Mouse (Mus musculus): ENCODE measurements around the gene Prkar1b. TPM values are rescaled to one million over a fixed set of nuclear protein-coding genes. Genes with fewer than 3 reads are reported as not detected.

The Prkar1b gene
- polyA plus RNA-seq, 1 experiment from 2014 or later = 3.9 TPM

DNA sequence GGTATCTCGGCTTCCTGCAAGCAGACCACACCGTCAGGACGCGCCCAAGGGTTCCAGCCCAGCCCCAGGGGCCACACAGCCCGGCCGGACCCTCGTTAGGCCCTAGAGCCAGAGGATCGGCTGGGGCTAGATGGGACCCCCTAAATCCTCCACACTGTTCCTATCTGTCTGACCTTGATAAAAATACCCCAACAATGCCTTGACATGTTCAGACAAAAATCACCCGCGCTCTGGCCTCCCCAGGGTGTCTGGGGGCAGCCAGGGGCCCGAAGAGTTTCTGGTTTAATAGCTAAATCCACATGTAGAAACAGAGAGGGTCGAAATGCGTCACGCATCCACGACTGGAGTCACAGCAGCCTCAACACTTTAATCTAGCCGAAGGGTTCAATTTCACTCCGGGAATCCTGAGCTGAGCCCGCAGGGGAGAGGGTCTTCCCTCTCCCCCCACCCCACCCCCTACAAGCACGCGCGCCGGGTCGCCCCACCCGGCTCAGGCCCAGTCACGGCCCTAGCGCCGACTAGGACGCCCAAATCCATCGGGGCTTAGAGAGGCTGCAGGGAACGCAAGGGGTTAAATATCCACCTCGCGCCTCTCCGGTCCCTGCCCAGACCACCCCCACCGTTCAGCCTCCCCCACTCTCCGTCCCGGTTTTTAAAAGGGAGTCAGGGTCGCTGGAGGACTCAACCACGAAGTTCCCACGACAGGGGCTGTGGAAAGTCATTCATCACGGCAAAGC, 156.3 kb downstream of the Prkar1b start:
- Histone ChIP-seq H3K27me3 (replicated peaks) (peaks cover 96% of the 10 kb centered on the region), H3K36me3 (no peaks in the 10 kb centered on the region), H3K4me1 (peaks cover 24% of the 10 kb centered on the region), H3K9ac (peak overlapping the region; percentile 22; the same call in 1 of the 2 replicates), H3K27ac (no peak overlapping the region), H3K4me2 (peak overlapping the region; percentile 72), H3K4me3 (peak overlapping the region; percentile 57), H3K9me3 (replicated peaks) (no peaks in the 10 kb centered on the region)
- 2% methylated on average over 40 of the region's 40 CpGs for WGBS (ENCODE audit: insufficient replicate concordance)
- ATAC-seq = no peak

DNA sequence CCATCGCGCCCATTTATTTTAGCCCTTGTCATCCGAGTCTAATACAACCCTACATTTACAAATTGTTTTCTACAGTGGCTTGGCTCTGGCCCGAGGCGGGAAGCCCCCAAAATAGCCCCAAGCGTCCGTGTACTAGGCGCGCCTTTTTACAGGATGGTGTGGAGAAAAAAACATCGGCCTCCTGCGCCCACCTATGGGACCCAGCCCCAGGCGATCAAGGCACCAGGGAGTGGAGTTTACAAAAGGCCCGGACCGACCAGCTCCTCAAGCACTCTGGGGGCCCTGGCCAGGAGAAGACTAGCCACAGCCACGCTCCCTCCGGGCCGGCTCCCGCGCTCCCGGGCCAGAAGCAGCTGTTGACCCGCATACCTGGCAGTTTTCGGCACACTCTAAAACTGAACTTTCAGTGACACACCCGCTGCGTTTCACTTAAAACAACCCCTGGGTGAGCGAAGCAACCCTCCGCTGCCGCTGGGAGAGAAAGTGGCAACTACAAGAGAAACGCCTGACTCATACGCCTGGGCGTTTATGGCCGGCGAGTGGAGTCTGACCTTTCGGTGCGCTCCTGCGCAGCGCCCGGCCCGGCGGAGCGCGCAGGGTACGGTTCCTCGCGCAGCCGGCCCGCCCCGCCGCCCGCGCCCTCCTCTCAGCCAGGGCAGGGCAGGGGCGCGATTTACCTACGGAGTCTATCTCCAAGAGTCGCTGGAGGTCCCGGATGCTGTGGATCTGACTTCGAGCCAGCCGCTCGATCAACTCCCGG, 157.0 kb downstream of the Prkar1b start:
- H3K9me3 ChIP-seq (replicated peaks) = no peaks in the 10 kb centered on the region
- peak overlapping the region; percentile 57 for H3K4me3 ChIP-seq
- no peak for ATAC-seq
- peak overlapping the region; percentile 72 for H3K4me2 ChIP-seq
- no peaks in the 10 kb centered on the region for H3K36me3 ChIP-seq
- H3K4me1 ChIP-seq = peaks cover 19% of the 10 kb centered on the region
- no peak overlapping the region for H3K27ac ChIP-seq
- 2% methylated on average over 59 of the region's 59 CpGs for WGBS (ENCODE audit: insufficient replicate concordance)
- no peak overlapping the region for H3K9ac ChIP-seq
- peaks cover 96% of the 10 kb centered on the region for H3K27me3 ChIP-seq (replicated peaks)

DNA sequence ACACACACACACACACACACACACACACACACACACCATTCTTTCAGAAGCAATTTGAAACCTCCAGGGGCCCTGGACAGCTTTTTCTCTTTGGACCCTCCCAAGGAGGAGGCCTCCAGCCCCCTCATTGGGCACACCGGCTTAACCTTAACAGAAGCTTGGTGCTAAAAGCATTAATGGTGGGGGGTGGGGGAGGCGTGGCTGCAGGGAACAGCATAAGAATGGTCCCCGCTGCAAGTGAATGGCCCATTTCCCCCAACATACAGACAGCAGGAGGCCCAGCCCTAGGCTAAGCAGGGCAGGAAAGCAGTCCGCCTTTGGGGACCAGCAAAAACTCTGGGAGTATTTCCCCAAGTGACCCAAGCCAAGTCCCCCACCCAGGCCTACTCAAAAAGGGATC, 158.1 kb downstream of the Prkar1b start:
- Histone ChIP-seq H3K4me2 (no peak overlapping the region), H3K36me3 (no peaks in the 10 kb centered on the region), H3K4me1 (peaks cover 12% of the 10 kb centered on the region; the same call in 1 of the 2 replicates), H3K9ac (no peak overlapping the region), H3K27ac (no peak overlapping the region), H3K9me3 (replicated peaks) (no peaks in the 10 kb centered on the region), H3K4me3 (no peak overlapping the region), H3K27me3 (replicated peaks) (peaks cover 91% of the 10 kb centered on the region)
- 32% methylated on average over 4 of the region's 4 CpGs for WGBS (ENCODE audit: insufficient replicate concordance)
- no peak for ATAC-seq

DNA sequence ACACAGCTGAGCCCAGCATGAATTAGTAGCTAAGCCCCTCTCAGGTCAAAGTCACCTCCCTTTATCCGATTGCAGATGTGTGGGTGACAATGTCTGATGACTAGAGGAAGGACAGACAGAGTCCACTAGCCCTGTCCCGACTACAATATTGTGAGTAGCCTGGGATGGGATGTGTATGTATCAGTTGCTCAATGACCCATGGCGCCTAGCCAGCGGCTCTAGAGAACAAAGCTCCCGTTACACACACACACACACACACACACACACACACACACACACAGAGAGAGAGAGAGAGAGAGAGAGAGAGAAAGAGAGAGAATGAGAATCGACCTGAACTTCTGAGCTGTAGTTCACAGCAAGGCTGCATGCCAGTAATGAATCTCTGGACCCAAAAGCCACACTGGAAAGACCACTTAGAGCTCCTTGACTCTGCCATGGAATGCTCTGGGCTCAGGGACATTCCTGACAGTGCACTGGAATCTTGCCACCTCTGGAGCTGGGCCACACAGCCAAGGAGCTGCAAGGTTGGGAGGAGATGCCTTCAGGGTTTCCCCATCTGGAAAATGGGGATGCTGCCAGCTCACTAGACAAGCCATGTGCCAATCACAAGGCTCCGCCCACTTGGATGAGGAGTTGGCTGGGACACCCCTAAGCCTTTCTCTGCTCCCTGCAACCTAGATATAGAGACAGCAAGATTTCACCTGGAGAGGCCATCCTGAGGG, 159.0 kb downstream of the Prkar1b start:
- Histone ChIP-seq H3K4me2 (no peak overlapping the region), H3K4me1 (peaks cover 12% of the 10 kb centered on the region; the same call in 1 of the 2 replicates), H3K9ac (no peak overlapping the region), H3K4me3 (no peak overlapping the region), H3K27ac (no peak overlapping the region), H3K9me3 (replicated peaks) (no peaks in the 10 kb centered on the region), H3K36me3 (no peaks in the 10 kb centered on the region), H3K27me3 (replicated peaks) (peaks cover 82% of the 10 kb centered on the region)
- WGBS (ENCODE audit: insufficient replicate concordance) = 56% methylated on average over 7 of the region's 7 CpGs
- no peak for ATAC-seq

DNA sequence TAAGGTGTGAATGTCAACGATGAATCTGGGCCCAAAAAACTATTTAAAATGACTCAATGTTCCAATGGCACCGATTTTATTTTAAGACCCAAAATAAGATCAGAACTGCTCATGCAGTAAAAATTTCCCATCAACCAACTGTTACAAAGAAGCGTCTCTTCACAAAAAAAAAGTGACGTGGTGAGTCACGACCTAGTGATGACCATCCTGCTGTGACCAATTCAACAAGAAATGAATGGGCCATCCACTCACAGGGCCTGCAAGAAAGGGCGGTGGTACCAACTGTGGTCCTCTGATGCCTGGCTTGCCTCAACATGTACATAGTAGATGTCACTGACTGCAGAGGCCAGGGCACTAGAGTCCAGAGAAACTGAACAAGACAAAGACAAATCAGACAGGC, 160.2 kb downstream of the Prkar1b start:
- no peak overlapping the region for H3K4me2 ChIP-seq
- H3K27me3 ChIP-seq (replicated peaks) = peaks cover 70% of the 10 kb centered on the region
- H3K9me3 ChIP-seq (replicated peaks) = no peaks in the 10 kb centered on the region
- peaks cover 12% of the 10 kb centered on the region; the same call in 1 of the 2 replicates for H3K4me1 ChIP-seq
- 69% methylated on average over 6 of the region's 6 CpGs for WGBS (ENCODE audit: insufficient replicate concordance)
- no peaks in the 10 kb centered on the region for H3K36me3 ChIP-seq
- no peak overlapping the region for H3K4me3 ChIP-seq
- no peak for ATAC-seq
- H3K27ac ChIP-seq = no peak overlapping the region
- H3K9ac ChIP-seq = no peak overlapping the region

DNA sequence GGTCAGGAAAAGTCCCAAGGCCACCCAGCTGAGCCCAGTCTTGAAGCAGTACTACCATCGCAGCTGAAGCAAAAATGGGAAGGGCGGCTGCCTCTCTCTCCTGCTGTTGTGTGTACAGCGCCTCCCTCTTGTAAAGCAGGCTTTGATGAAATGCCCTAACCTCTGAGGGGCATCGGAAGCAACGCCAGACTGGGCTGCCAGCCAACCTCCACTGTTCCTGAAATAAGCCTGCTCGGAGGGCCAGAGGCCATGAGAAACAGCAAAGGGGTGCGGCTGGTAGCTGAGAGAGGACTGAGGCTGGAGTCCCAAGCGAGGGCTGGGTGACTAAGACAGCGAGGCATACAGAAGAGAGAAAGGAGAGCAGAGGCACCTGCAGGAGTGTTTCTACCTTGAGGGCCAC, 161.0 kb downstream of the Prkar1b start:
- Histone ChIP-seq H3K9ac (no peak overlapping the region), H3K9me3 (replicated peaks) (no peaks in the 10 kb centered on the region), H3K4me1 (peaks cover 8% of the 10 kb centered on the region; the same call in 1 of the 2 replicates), H3K4me2 (no peak overlapping the region), H3K36me3 (no peaks in the 10 kb centered on the region), H3K4me3 (no peak overlapping the region), H3K27ac (no peak overlapping the region), H3K27me3 (replicated peaks) (peaks cover 62% of the 10 kb centered on the region)
- 56% methylated on average over 9 of the region's 9 CpGs for WGBS (ENCODE audit: insufficient replicate concordance)
- ATAC-seq = no peak

DNA sequence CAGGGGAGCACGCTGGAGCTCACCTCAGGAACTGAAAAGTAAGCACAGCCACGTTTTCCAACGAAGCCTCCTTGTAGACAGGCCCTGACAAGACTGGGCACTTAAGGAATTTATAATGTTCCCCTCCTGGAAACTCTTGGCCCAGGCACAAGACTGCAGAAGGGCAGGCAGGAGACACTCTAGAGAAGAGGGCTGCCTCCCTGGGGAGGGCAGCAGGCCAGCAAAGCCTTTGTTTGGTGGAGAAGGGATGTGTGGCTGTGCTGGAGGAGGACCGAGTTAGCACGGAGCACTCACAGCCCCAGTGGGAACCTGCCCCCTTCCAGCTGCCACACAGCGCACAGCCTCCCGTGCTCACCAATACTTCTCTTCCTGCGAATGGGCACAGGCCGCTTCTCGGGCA, 161.8 kb downstream of the Prkar1b start:
- no peak for ATAC-seq
- no peak overlapping the region for H3K27ac ChIP-seq

DNA sequence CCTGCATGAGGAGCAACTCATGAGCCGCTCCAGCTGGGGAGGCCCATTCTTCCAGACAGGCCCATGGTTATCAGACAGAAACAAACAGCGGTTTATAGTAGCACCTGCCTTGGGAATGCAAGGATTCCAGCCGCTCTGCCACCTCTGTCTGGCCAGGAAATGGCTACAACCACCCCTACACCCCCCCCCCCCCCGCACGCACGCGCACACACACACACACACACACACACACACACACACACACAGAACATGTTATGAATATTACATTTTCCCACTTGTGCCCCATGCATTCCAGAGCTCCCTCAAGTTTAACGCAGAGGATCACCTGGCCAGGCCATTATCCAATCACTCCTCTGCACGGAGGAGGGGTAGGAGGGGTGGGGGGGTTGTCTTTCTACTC, 167.9 kb downstream of the Prkar1b start:
- Histone ChIP-seq H3K9ac (no peak overlapping the region), H3K36me3 (no peaks in the 10 kb centered on the region), H3K27me3 (replicated peaks) (peaks cover 11% of the 10 kb centered on the region), H3K4me3 (no peak overlapping the region), H3K4me1 (peaks cover 8% of the 10 kb centered on the region), H3K27ac (no peak overlapping the region), H3K9me3 (replicated peaks) (no peaks in the 10 kb centered on the region), H3K4me2 (no peak overlapping the region)
- ATAC-seq = no peak
- WGBS (ENCODE audit: insufficient replicate concordance) = 78% methylated on average over 5 of the region's 9 CpGs

More for the DNA sequence above, 161.8 kb downstream of the Prkar1b start:
- peaks cover 55% of the 10 kb centered on the region for H3K27me3 ChIP-seq (replicated peaks)
- no peaks in the 10 kb centered on the region for H3K36me3 ChIP-seq
- H3K9me3 ChIP-seq (replicated peaks) = no peaks in the 10 kb centered on the region
- no peak overlapping the region for H3K4me3 ChIP-seq
- 70% methylated on average over 10 of the region's 10 CpGs for WGBS (ENCODE audit: insufficient replicate concordance)
- peaks cover under 1% of the 10 kb centered on the region; the same call in 1 of the 2 replicates for H3K4me1 ChIP-seq
- no peak overlapping the region for H3K4me2 ChIP-seq
- no peak overlapping the region for H3K9ac ChIP-seq

DNA sequence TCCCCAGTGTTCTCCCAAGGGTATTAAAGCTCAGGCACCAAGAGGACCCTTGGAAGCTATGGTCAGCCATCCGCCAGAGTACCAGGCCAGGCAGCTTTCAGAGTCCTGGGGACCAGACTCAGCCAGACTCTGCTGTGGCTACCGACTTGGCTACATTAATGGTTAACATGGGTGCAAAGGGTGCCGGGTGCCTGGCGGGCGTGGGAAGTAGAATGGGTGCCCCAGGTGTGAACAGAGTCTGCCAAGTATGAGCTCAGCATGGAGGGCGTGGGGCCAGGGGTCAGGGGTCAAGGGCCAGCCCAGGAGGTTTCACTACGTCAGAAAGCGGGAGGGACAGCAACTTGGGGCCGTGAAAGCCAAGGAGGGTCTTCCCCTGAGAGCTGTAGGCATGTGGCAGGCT, 169.2 kb downstream of the Prkar1b start:
- WGBS (ENCODE audit: insufficient replicate concordance) = 52% methylated on average over 9 of the region's 9 CpGs
- Histone ChIP-seq H3K27me3 (replicated peaks) (peaks cover 11% of the 10 kb centered on the region), H3K4me2 (no peak overlapping the region), H3K27ac (no peak overlapping the region), H3K9ac (no peak overlapping the region), H3K36me3 (no peaks in the 10 kb centered on the region), H3K4me1 (peaks cover 8% of the 10 kb centered on the region), H3K4me3 (no peak overlapping the region), H3K9me3 (replicated peaks) (no peaks in the 10 kb centered on the region)
- peak; percentile 51; the same call in 1 of the 2 replicates for ATAC-seq

DNA sequence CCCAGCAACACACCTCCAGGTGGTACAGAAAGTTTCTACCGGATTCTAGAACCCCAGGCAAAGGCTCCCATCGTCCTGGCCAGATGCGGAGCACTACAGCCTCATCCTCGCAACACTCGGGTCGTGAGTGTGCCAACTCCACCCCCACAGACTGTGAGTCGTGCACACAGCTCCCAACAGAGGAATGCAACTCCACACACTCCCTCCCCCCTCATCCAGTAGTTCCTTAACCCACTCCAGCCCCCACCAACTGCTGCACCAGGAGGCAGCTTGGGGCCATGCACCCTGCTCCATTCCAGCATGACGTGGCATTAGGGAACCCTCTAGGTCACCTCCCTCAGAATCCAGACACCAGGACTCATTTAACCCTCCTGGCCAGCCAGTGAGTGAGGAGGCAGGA, 170.0 kb downstream of the Prkar1b start:
- H3K9ac ChIP-seq = no peak overlapping the region
- H3K36me3 ChIP-seq = no peaks in the 10 kb centered on the region
- H3K27ac ChIP-seq = no peak overlapping the region
- ATAC-seq = no peak
- 64% methylated on average over 8 of the region's 8 CpGs for WGBS (ENCODE audit: insufficient replicate concordance)
- peaks cover 11% of the 10 kb centered on the region for H3K27me3 ChIP-seq (replicated peaks)
- no peak overlapping the region for H3K4me3 ChIP-seq
- no peak overlapping the region for H3K4me2 ChIP-seq
- H3K4me1 ChIP-seq = peaks cover 8% of the 10 kb centered on the region
- no peaks in the 10 kb centered on the region for H3K9me3 ChIP-seq (replicated peaks)

DNA sequence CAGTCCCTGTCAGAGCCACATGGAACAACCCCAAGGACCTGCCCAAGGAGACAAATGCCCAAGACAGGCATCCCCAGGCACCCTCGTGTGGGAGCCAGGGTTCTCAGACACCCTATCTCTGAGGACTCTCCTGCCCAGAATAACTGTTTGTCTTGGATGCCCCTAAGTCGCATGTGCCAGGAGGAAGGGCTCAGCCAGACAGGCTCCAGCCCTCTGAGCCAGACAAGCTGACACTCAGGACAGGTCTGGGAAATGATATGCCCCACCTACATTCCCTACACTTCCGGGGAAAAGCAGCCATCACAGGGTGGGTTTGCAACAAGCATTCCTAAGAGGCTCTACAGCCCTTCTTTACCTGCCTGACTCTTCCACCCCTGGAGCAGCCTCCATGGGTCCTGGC, 172.0 kb downstream of the Prkar1b start:
- H3K27ac ChIP-seq = no peak overlapping the region
- no peaks in the 10 kb centered on the region for H3K9me3 ChIP-seq (replicated peaks)
- H3K4me1 ChIP-seq = peaks cover 8% of the 10 kb centered on the region
- no peak for ATAC-seq
- no peak overlapping the region for H3K9ac ChIP-seq
- no peaks in the 10 kb centered on the region for H3K36me3 ChIP-seq
- no peak overlapping the region for H3K4me2 ChIP-seq
- H3K4me3 ChIP-seq = no peak overlapping the region
- H3K27me3 ChIP-seq (replicated peaks) = peaks cover 8% of the 10 kb centered on the region
- WGBS (ENCODE audit: insufficient replicate concordance) = 43% methylated on average over 3 of the region's 3 CpGs

Measured in liver, embryonic 12.5 days (tissue).